Mouse (Mus musculus): ENCODE data around the gene Ccni. TPM values are rescaled to one million over a fixed set of nuclear protein-coding genes. Genes with fewer than 3 reads are reported as not detected.
A peak's percentile ranks its signal among the peaks of the same experiment; 100 is the strongest.

Gene Ccni
- polyA plus RNA-seq, 1 experiment from 2014 or later: 130 TPM

- H3K27ac ChIP-seq: no peak overlapping the region
- H3K4me2 ChIP-seq: no peak overlapping the region
- no peak overlapping the region for H3K9ac ChIP-seq
- no peaks in the 10 kb centered on the region for H3K27me3 ChIP-seq
- no peak overlapping the region for H3K4me3 ChIP-seq
- ATAC-seq (ENCODE audit: insufficient number of reproducible peaks, insufficient read depth, low FRiP score, low TSS enrichment, low read depth): no peak
- H3K4me1 ChIP-seq: no peaks in the 10 kb centered on the region
- peaks cover 37% of the 10 kb centered on the region for H3K36me3 ChIP-seq
- H3K9me3 ChIP-seq: no peaks in the 10 kb centered on the region
- 93% methylated on average over 5 of the region's 5 CpGs for WGBS
Observed at GRCm38 (mm10) chr5:93190428-93190827, 15.9 kb downstream of the Ccni start.

GRCm38 (mm10) chr5:93189607-93190006 is 16.7 kb downstream of the Ccni start:
- Histone ChIP-seq H3K36me3 (peaks cover 42% of the 10 kb centered on the region), H3K27me3 (no peaks in the 10 kb centered on the region), H3K9ac (no peak overlapping the region), H3K27ac (no peak overlapping the region), H3K9me3 (no peaks in the 10 kb centered on the region), H3K4me2 (no peak overlapping the region), H3K4me1 (no peaks in the 10 kb centered on the region), H3K4me3 (no peak overlapping the region)
- ATAC-seq (ENCODE audit: insufficient number of reproducible peaks, insufficient read depth, low FRiP score, low TSS enrichment, low read depth): no peak
- 77% methylated on average over 3 of the region's 3 CpGs for WGBS

- H3K27ac ChIP-seq: no peak overlapping the region
- no peak overlapping the region for H3K4me2 ChIP-seq
- no peak for ATAC-seq (ENCODE audit: insufficient number of reproducible peaks, insufficient read depth, low FRiP score, low TSS enrichment, low read depth)
- H3K36me3 ChIP-seq: peaks cover 60% of the 10 kb centered on the region
- WGBS: 85% methylated on average over 6 of the region's 6 CpGs
- 0 out of 2 replicates have a peak, but pooled peaks cover 2% of the 10 kb centered on the region for H3K4me1 ChIP-seq
- no peak overlapping the region for H3K4me3 ChIP-seq
- H3K9me3 ChIP-seq: no peaks in the 10 kb centered on the region
- no peak overlapping the region for H3K9ac ChIP-seq
- no peaks in the 10 kb centered on the region for H3K27me3 ChIP-seq
Observed at GRCm38 (mm10) chr5:93184548-93184947, 21.7 kb downstream of the Ccni start.

GRCm38 (mm10) chr5:93183311-93183710 is 23.0 kb downstream of the Ccni start:
- Histone ChIP-seq H3K9ac (no peak overlapping the region), H3K36me3 (peaks cover 59% of the 10 kb centered on the region), H3K4me1 (0 out of 2 replicates have a peak, but pooled peaks cover 2% of the 10 kb centered on the region), H3K4me3 (no peak overlapping the region), H3K4me2 (no peak overlapping the region), H3K27me3 (no peaks in the 10 kb centered on the region), H3K27ac (no peak overlapping the region), H3K9me3 (no peaks in the 10 kb centered on the region)
- ATAC-seq (ENCODE audit: insufficient number of reproducible peaks, insufficient read depth, low FRiP score, low TSS enrichment, low read depth): no peak
- WGBS: 70% methylated on average over 6 of the region's 6 CpGs

GRCm38 (mm10) chr5:93180252-93180651 is 26.0 kb downstream of the Ccni start:
- H3K27me3 ChIP-seq: no peaks in the 10 kb centered on the region
- no peak overlapping the region for H3K4me2 ChIP-seq
- peaks cover 46% of the 10 kb centered on the region for H3K36me3 ChIP-seq
- H3K4me3 ChIP-seq: no peak overlapping the region
- ATAC-seq (ENCODE audit: insufficient number of reproducible peaks, insufficient read depth, low FRiP score, low TSS enrichment, low read depth): no peak
- no peak overlapping the region for H3K27ac ChIP-seq
- H3K9me3 ChIP-seq: no peaks in the 10 kb centered on the region
- WGBS: 69% methylated on average over 2 of the region's 2 CpGs
- 0 out of 2 replicates have a peak, but pooled peaks cover 2% of the 10 kb centered on the region for H3K4me1 ChIP-seq
- H3K9ac ChIP-seq: no peak overlapping the region

GRCm38 (mm10) chr5:93178616-93179015 is 27.7 kb downstream of the Ccni start:
- Histone ChIP-seq H3K4me2 (no peak overlapping the region), H3K27me3 (no peaks in the 10 kb centered on the region), H3K27ac (no peak overlapping the region), H3K9me3 (no peaks in the 10 kb centered on the region), H3K4me3 (no peak overlapping the region), H3K36me3 (peaks cover 47% of the 10 kb centered on the region), H3K4me1 (0 out of 2 replicates have a peak, but pooled peaks cover 2% of the 10 kb centered on the region), H3K9ac (no peak overlapping the region)
- ATAC-seq (ENCODE audit: insufficient number of reproducible peaks, insufficient read depth, low FRiP score, low TSS enrichment, low read depth): no peak
- 77% methylated on average over 6 of the region's 6 CpGs for WGBS

GRCm38 (mm10) chr5:93174675-93175074 is 31.6 kb downstream of the Ccni start:
- no peaks in the 10 kb centered on the region for H3K9me3 ChIP-seq
- H3K4me2 ChIP-seq: no peak overlapping the region
- ATAC-seq (ENCODE audit: insufficient number of reproducible peaks, insufficient read depth, low FRiP score, low TSS enrichment, low read depth): no peak
- H3K27ac ChIP-seq: no peak overlapping the region
- H3K27me3 ChIP-seq: no peaks in the 10 kb centered on the region
- H3K4me1 ChIP-seq: 0 out of 2 replicates have a peak, but pooled peaks cover 2% of the 10 kb centered on the region
- H3K9ac ChIP-seq: no peak overlapping the region
- H3K36me3 ChIP-seq: peaks cover 70% of the 10 kb centered on the region
- no peak overlapping the region for H3K4me3 ChIP-seq
- 91% methylated on average over 6 of the region's 6 CpGs for WGBS

- WGBS: 87% methylated on average over 6 of the region's 6 CpGs
- no peak overlapping the region for H3K4me3 ChIP-seq
- no peak overlapping the region for H3K9ac ChIP-seq
- no peak for ATAC-seq (ENCODE audit: insufficient number of reproducible peaks, insufficient read depth, low FRiP score, low TSS enrichment, low read depth)
- no peak overlapping the region for H3K4me2 ChIP-seq
- peaks cover 72% of the 10 kb centered on the region for H3K36me3 ChIP-seq
- H3K27me3 ChIP-seq: no peaks in the 10 kb centered on the region
- no peak overlapping the region for H3K27ac ChIP-seq
- no peaks in the 10 kb centered on the region for H3K9me3 ChIP-seq
- peaks cover 10% of the 10 kb centered on the region for H3K4me1 ChIP-seq
Observed at GRCm38 (mm10) chr5:93172536-93172935, 33.8 kb downstream of the Ccni start.

- H3K27me3 ChIP-seq: no peaks in the 10 kb centered on the region
- ATAC-seq (ENCODE audit: insufficient number of reproducible peaks, insufficient read depth, low FRiP score, low TSS enrichment, low read depth): no peak
- peaks cover 10% of the 10 kb centered on the region for H3K4me1 ChIP-seq
- H3K36me3 ChIP-seq: peaks cover 80% of the 10 kb centered on the region
- no peak overlapping the region for H3K4me2 ChIP-seq
- H3K27ac ChIP-seq: no peak overlapping the region
- H3K9me3 ChIP-seq: no peaks in the 10 kb centered on the region
- 94% methylated on average over 15 of the region's 15 CpGs for WGBS
- no peak overlapping the region for H3K9ac ChIP-seq
- no peak overlapping the region for H3K4me3 ChIP-seq
Observed at GRCm38 (mm10) chr5:93171420-93171819, 34.9 kb downstream of the Ccni start.

- Histone ChIP-seq H3K4me2 (no peak overlapping the region), H3K4me1 (peaks cover 10% of the 10 kb centered on the region), H3K27ac (peak overlapping the region; percentile 62; the same call in 1 of the 2 replicates), H3K36me3 (peaks cover 87% of the 10 kb centered on the region), H3K9me3 (no peaks in the 10 kb centered on the region), H3K9ac (no peak overlapping the region), H3K27me3 (no peaks in the 10 kb centered on the region), H3K4me3 (no peak overlapping the region)
- WGBS: 48% methylated on average over 6 of the region's 6 CpGs
- no peak for ATAC-seq (ENCODE audit: insufficient number of reproducible peaks, insufficient read depth, low FRiP score, low TSS enrichment, low read depth)
Observed at GRCm38 (mm10) chr5:93168654-93169053, 37.6 kb downstream of the Ccni start.

- peaks cover 86% of the 10 kb centered on the region for H3K36me3 ChIP-seq
- no peaks in the 10 kb centered on the region for H3K27me3 ChIP-seq
- 89% methylated on average over 11 of the region's 11 CpGs for WGBS
- peak overlapping the region; percentile 62 for H3K27ac ChIP-seq
- H3K9me3 ChIP-seq: no peaks in the 10 kb centered on the region
- no peak for ATAC-seq (ENCODE audit: insufficient number of reproducible peaks, insufficient read depth, low FRiP score, low TSS enrichment, low read depth)
- H3K4me3 ChIP-seq: no peak overlapping the region
- no peak overlapping the region for H3K9ac ChIP-seq
- H3K4me1 ChIP-seq: peaks cover 10% of the 10 kb centered on the region
- no peak overlapping the region for H3K4me2 ChIP-seq
Observed at GRCm38 (mm10) chr5:93167919-93168516, 38.3 kb downstream of the Ccni start.

- Histone ChIP-seq H3K9ac (no peak overlapping the region), H3K4me2 (no peak overlapping the region), H3K27ac (no peak overlapping the region), H3K4me1 (peaks cover 7% of the 10 kb centered on the region), H3K4me3 (no peak overlapping the region), H3K9me3 (no peaks in the 10 kb centered on the region), H3K27me3 (no peaks in the 10 kb centered on the region), H3K36me3 (peaks cover 87% of the 10 kb centered on the region)
- ATAC-seq (ENCODE audit: insufficient number of reproducible peaks, insufficient read depth, low FRiP score, low TSS enrichment, low read depth): no peak
- 82% methylated on average over 3 of the region's 3 CpGs for WGBS
Observed at GRCm38 (mm10) chr5:93163541-93163940, 42.8 kb downstream of the Ccni start.

All from embryonic facial prominence, embryonic 13.5 days (tissue).